Mouse (Mus musculus) mouse embryonic stem cell (cell line): ENCODE results near the gene Tepp.

ENCODE experiments used
- in situ Hi-C, 2 experiments: fragments of 300-500 bp; cut with MboI; formaldehyde crosslinking; loops; 1 replicate in 1 of 2; 3 replicates in 1 of 2; pipeline ENCODE4 v1.14.3; 2019 to 2020; ENCODE audit warnings: low sequenced_read_pairs in 2 of 2, low pct_unique_long_range_greater_than_20kb in 1 of 2, mixed read lengths in 1 of 2; ENCODE audit not compliant: unreplicated experiment in 1 of 2

Gene Tepp

GRCm38 (mm10) chr8:95326822-95327221 lies 16.5 kb downstream of the Tepp start:
- in situ Hi-C loops, result no loop called here

- in situ Hi-C loops, result no loop called here
Observed at GRCm38 (mm10) chr8:95327866-95328465, 17.6 kb downstream of the Tepp start.

GRCm38 (mm10) chr8:95330367-95330766 lies 20.0 kb downstream of the Tepp start:
- in situ Hi-C loops, result no loop called here

GRCm38 (mm10) chr8:95331156-95331719 lies 20.9 kb downstream of the Tepp start:
- in situ Hi-C loops, result no loop called here

- in situ Hi-C loops, result no loop called here
Observed at GRCm38 (mm10) chr8:95331720-95332436, 21.5 kb downstream of the Tepp start, which contains the start of the genes Zfp319 and Usb1. TSS of gene Zfp319 (minus strand) at chr8:95331950. TSS of gene Usb1 (plus strand) at chr8:95332284.

- in situ Hi-C loops, result no loop called here
Observed at GRCm38 (mm10) chr8:95332437-95333199, 22.3 kb downstream of the Tepp start.

GRCm38 (mm10) chr8:95335706-95336105 lies 25.3 kb downstream of the Tepp start:
- in situ Hi-C loops, result no loop called here

GRCm38 (mm10) chr8:95336363-95336762 lies 26.0 kb downstream of the Tepp start:
- in situ Hi-C loops, result no loop called here

GRCm38 (mm10) chr8:95341721-95342120 lies 31.4 kb downstream of the Tepp start:
- in situ Hi-C loops, result no loop called here

- in situ Hi-C loops, result no loop called here
Observed at GRCm38 (mm10) chr8:95344668-95345067, 34.3 kb downstream of the Tepp start.

- in situ Hi-C loops, result no loop called here
Observed at GRCm38 (mm10) chr8:95346643-95347545, 36.5 kb downstream of the Tepp start.

- in situ Hi-C loops, result no loop called here
Observed at GRCm38 (mm10) chr8:95348356-95348755, 38.0 kb downstream of the Tepp start.

- in situ Hi-C loops, result no loop called here
Observed at GRCm38 (mm10) chr8:95348811-95349630, 38.7 kb downstream of the Tepp start.

- in situ Hi-C loops, result loop anchor here (5.0 to 25.0 kb wide), 3 partner anchors 76 to 561 kb away; no protein-coding TSS in a partner anchor
Observed at GRCm38 (mm10) chr8:95351461-95351860, 41.1 kb downstream of the Tepp start.

- in situ Hi-C loops, result loop anchor here (5.0 to 25.0 kb wide), 3 partner anchors 75 to 560 kb away; no protein-coding TSS in a partner anchor
Observed at GRCm38 (mm10) chr8:95352151-95352870, 41.9 kb downstream of the Tepp start, which contains the start of gene Mmp15. TSS of gene Mmp15 (plus strand) at chr8:95352268.
